Mouse (Mus musculus): ENCODE data around the gene Sult2b1.

The Sult2b1 gene

DNA sequence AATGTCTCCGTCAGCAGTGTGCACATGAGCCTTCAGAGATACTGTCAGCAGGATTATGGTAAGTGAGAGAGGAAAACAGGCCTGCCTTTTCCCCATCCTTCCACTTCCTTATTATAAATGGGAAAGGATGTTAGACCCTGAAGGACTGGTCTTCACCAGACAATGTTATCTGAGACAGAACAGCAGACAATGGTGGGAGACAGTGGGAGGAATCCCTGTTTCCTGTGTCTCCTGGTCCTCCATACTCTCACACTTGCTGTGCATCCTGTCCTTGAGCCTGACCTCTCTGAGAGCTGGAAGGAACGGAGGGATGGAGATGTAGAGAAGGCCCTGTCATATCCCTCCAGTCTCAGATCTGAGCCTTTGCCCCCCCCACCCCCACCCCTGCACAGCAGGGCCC lies 92.1 kb downstream of the Sult2b1 start:
- no peak for DNase-seq

- no peak for DNase-seq
Measured at GRCm38 (mm10) chr7:45689800-45690199, 94.7 kb downstream of the Sult2b1 start.

DNA sequence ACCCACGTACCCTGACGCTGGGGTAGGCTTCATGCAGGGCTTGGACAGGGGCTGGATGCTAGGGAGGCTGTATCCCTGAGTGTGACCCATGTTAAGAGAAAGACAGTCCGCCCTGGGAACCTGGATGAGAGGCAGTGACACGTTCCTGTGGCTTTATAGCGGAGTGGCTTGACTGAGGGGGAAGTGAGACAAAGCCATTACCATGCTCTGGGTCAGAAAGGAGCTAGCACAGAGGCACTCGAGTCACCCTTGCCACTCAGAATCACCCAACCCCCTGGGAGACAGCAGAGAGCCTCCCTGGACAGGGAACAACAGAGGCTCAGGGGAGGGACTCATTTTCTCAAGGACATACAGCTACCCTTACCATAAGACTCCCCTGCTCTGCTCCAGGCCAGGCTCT lies 95.4 kb downstream of the Sult2b1 start:
- no peak for DNase-seq

DNA sequence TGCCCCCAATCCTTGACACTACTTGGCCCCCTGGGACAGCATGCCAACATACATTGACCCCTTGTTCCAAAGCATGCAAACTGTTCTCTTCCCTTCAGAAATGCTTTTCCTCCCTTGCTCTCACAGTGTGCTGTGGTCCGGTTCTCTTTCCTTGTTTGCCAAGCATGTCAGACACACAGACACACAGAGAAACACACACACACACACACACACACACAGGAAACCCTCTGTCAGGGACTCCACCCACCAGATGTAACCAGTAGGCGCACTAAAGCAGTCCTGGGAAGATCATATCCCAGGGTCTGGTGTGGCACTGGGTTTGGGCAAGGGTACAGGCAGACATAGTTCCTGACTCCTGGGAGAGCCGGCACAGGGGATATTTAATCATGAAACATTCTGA lies 97.6 kb downstream of the Sult2b1 start:
- no peak for DNase-seq

- no peak for DNase-seq
Measured at GRCm38 (mm10) chr7:45685811-45686210, 98.7 kb downstream of the Sult2b1 start.

DNA sequence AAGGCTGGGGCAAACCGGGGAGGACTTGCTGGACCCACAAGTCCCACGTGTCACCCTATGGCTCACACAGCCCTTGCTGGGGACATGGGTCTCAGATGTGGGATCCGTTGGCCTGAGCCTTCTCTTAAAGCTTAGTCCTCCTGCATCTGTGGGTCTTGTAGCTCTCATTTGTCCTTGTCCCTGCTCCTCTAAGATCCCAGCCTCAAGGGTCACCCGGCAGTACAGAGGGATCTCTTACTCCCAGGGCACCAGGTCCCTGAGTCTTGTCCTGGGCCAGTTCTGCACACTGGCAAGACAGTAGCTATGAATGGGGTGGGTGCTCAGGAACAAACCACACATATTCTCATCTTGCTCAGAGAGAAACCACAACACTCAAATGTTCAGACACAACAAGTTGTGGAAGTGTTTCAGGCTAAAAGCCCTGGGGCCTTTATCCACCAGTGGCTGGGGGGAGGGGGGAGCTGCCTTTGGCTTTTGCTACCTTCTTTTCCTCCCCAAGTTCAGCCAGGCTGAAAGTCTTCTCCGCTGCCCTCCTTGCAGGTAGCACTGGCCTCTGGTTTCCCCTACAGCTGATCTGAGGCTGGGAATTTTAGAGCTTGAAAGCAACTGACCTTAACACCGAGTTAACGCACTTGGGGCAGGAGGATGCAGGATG lies 100.9 kb downstream of the Sult2b1 start, which contains the start of gene Ntn5:
TSS of gene Ntn5 (plus strand) at position 627 of the 655 bp plus-strand sequence.
- DNase-seq: peak; percentile 57

- DNase-seq: peak; percentile 95
Measured at GRCm38 (mm10) chr7:45682144-45683126, 102.0 kb downstream of the Sult2b1 start.

GRCm38 (mm10) chr7:45681046-45681736 lies 103.3 kb downstream of the Sult2b1 start:
- peak; percentile 32 for DNase-seq
